8 mouse cellular contexts compared by ENCODE assay signal in the genomic region with DNA sequence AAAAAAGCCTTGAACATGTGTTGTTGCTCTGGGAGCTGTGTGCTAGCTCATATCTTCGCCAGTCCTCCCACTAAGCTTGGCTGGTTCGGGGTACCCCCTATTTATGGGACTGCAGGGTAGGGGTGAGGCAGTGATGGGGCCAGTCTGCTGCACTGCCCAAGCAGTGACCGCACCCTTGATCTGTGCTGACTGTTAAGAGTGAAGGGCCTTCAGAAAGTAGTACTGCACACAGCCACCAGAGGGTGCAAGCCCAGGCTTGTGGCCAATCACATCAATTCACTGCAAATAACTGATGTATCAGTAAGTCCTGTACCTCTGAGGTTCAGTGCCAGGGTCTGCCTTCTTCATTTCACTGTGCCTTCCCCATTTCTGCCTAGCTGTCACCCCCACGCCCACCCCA. TPM values are rescaled to one million over a fixed set of nuclear protein-coding genes. Genes with fewer than 3 reads are reported as not detected.
A peak's percentile ranks its signal among the peaks of the same experiment; 100 is the strongest.
DNase-seq lines count a peak whose midpoint lies in the region; ATAC-seq lines count a peak whose summit lies in the region.
"Had no signal": no experiment of that assay in that cellular context is flagged by ENCODE, and none has a peak within 500 bp of the region (broad histone marks: within the 10 kb centered on the region; RNA-seq: fewer than 3 reads in every experiment).

No protein-coding gene starts in this region.

- H3K4me3 ChIP-seq in forebrain, embryonic 16.5 days (replicated peaks; ENCODE audit: low read length) = no peak overlapping the region
- no peak overlapping the region for H3K4me3 ChIP-seq in hindbrain, embryonic 16.5 days (ENCODE audit: low read length)
- H3K4me3 ChIP-seq: limb, embryonic 15.5 days had no signal

- peaks cover 4% of the 10 kb centered on the region for H3K4me1 ChIP-seq in forebrain, embryonic 16.5 days (replicated peaks; ENCODE audit: control insufficient read depth, insufficient read depth, low read length)
- peaks cover 9% of the 10 kb centered on the region for H3K4me1 ChIP-seq in hindbrain, embryonic 16.5 days (ENCODE audit: control insufficient read depth, insufficient read depth, low read depth, low read length)

- H3K9me3 ChIP-seq in forebrain, embryonic 16.5 days (ENCODE audit: control insufficient read depth, low read length) = no peaks in the 10 kb centered on the region
- H3K9me3 ChIP-seq in hindbrain, embryonic 16.5 days (ENCODE audit: control insufficient read depth, low read length) = no peaks in the 10 kb centered on the region
- H3K9me3 ChIP-seq: limb, embryonic 15.5 days had no signal

- ATAC-seq in forebrain, embryonic 16.5 days = peak; percentile 18
- peak; percentile 27; the same call in 1 of the 2 replicates for ATAC-seq in hindbrain, embryonic 16.5 days

- no peak overlapping the region for H3K9ac ChIP-seq in forebrain, embryonic 16.5 days (replicated peaks; ENCODE audit: low read depth, low read length)
- H3K9ac ChIP-seq in hindbrain, embryonic 16.5 days (ENCODE audit: low read depth, low read length) = no peak overlapping the region
- H3K9ac ChIP-seq: limb, embryonic 15.5 days had no signal

- peak; percentile 67 for DNase-seq in ZHBTc4 (ENCODE audit: low read depth, low spot score)
- DNase-seq in cerebellum, adult 11-12 months = peak; percentile 78
- DNase-seq in left cerebral cortex, adult 11 months (ENCODE audit: low spot score) = peak; percentile 64
- DNase-seq in lung, postnatal 4 days = peak; percentile 74 to 86
- DNase-seq in right cerebral cortex, postnatal 4 days = peak; percentile 79

- H3K27me3 ChIP-seq in forebrain, embryonic 16.5 days (replicated peaks; ENCODE audit: control insufficient read depth, insufficient read depth, low read length) = no peaks in the 10 kb centered on the region
- no peaks in the 10 kb centered on the region for H3K27me3 ChIP-seq in hindbrain, embryonic 16.5 days (replicated peaks; ENCODE audit: control insufficient read depth, insufficient read depth, low read length)
- H3K27me3 ChIP-seq: limb, embryonic 15.5 days had no signal

- H3K27ac ChIP-seq in forebrain, embryonic 16.5 days (ENCODE audit: low read length) = no peak overlapping the region
- H3K27ac ChIP-seq in hindbrain, embryonic 16.5 days (ENCODE audit: low read depth, low read length) = no peak overlapping the region
- H3K27ac ChIP-seq: limb, embryonic 15.5 days had no signal

- H3K36me3 ChIP-seq in forebrain, embryonic 16.5 days (ENCODE audit: control insufficient read depth, insufficient read depth) = peaks cover 14% of the 10 kb centered on the region
- peaks cover 12% of the 10 kb centered on the region for H3K36me3 ChIP-seq in hindbrain, embryonic 16.5 days (ENCODE audit: control insufficient read depth, insufficient read depth, low read length)

- 33% methylated on average over 4 of the region's 4 CpGs for WGBS in forebrain, embryonic 16.5 days
- 46% methylated on average over 4 of the region's 4 CpGs for WGBS in hindbrain, embryonic 16.5 days

- no peak overlapping the region for H3K4me2 ChIP-seq in forebrain, embryonic 16.5 days (ENCODE audit: low read length)
- no peak overlapping the region for H3K4me2 ChIP-seq in hindbrain, embryonic 16.5 days (ENCODE audit: low read length)
- H3K4me2 ChIP-seq: limb, embryonic 15.5 days had no signal

RNA-seq across cellular contexts. Expression of a gene that starts 13.9 kb away (rescaled TPM):
- polyA plus RNA-seq in forebrain, embryonic 16.5 days (2015; fragmentation: Nextera tagmentation; extraction: Ambion mirVana) = 53.4 and 57.0 TPM in 2 replicates
- 54.2 and 57.3 TPM in 2 replicates for polyA plus RNA-seq in hindbrain, embryonic 16.5 days (2015; fragmentation: Nextera tagmentation; extraction: Ambion mirVana)

RNA-seq across cellular contexts. Expression of a gene that starts 20.5 kb away (rescaled TPM):
- polyA plus RNA-seq in forebrain, embryonic 16.5 days (2015; fragmentation: Nextera tagmentation; extraction: Ambion mirVana) = 41.4 and 49.7 TPM in 2 replicates
- 54.3 and 55.8 TPM in 2 replicates for polyA plus RNA-seq in hindbrain, embryonic 16.5 days (2015; fragmentation: Nextera tagmentation; extraction: Ambion mirVana)

RNA-seq across cellular contexts. Expression of a gene that starts 26.2 kb away (rescaled TPM):
- 7.9 and 10.7 TPM in 2 replicates for polyA plus RNA-seq in forebrain, embryonic 16.5 days (2015; fragmentation: Nextera tagmentation; extraction: Ambion mirVana)
- 10.7 and 11.1 TPM in 2 replicates for polyA plus RNA-seq in hindbrain, embryonic 16.5 days (2015; fragmentation: Nextera tagmentation; extraction: Ambion mirVana)

RNA-seq across cellular contexts. Expression of a gene that starts 44.7 kb away (rescaled TPM):
- 60.8 and 64.6 TPM in 2 replicates for polyA plus RNA-seq in forebrain, embryonic 16.5 days (2015; fragmentation: Nextera tagmentation; extraction: Ambion mirVana)
- 40.5 and 43.1 TPM in 2 replicates for polyA plus RNA-seq in hindbrain, embryonic 16.5 days (2015; fragmentation: Nextera tagmentation; extraction: Ambion mirVana)

RNA-seq across cellular contexts. Expression of a gene that starts 58.5 kb away (rescaled TPM):
- polyA plus RNA-seq in forebrain, embryonic 16.5 days (2015; fragmentation: Nextera tagmentation; extraction: Ambion mirVana) = 21.7 and 23.2 TPM in 2 replicates
- 20.4 and 27.8 TPM in 2 replicates for polyA plus RNA-seq in hindbrain, embryonic 16.5 days (2015; fragmentation: Nextera tagmentation; extraction: Ambion mirVana)
